Mouse (Mus musculus): Measurements from ENCODE around the gene Elp5. TPM values are rescaled to one million over a fixed set of nuclear protein-coding genes. Genes with fewer than 3 reads are reported as not detected.
A peak's percentile ranks its signal among the peaks of the same experiment; 100 is the strongest.

The Elp5 gene
- total RNA-seq, 2 experiments from 2014 or later = 88.5 to 93.9 TPM

DNA sequence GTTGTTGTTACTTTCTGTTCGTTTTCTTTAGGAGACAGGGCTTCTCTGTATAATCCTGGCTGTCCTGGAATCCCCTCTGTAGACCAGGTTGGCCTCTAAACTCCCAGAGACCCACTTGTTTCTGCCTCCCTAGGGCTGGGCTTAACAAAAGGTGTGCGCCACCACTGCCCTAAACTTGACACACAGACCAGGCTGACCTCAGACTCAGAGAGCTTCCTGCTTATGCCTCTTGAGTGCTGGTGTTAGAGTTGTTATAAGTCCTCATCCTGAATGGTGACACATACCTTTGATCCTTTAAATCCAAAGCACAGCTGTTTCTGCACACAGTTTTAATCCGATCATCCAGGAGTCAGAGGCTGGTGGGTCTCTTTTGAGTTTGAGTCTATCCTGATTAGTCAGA is 10.6 kb upstream of the Elp5 start:
- DNase-seq (ENCODE audit: low spot score in 2 of 2) = no peak

DNA sequence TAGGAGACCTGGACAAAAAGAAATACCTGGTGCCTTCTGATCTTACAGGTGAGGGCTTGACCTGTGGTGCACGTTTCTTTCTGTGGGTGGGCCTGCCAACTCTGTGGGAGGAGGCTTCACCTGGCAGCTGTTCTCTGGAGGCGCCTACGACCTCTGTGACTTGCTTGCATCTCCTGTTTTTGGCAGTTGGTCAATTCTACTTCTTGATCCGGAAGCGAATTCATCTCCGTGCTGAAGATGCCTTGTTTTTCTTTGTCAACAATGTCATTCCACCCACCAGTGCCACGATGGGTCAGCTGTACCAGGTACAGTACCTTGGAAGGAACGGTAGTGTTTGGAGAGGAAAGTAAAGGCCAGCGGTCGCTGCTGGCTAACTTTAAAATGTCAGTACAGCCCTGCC is 10.1 kb upstream of the Elp5 start:
- no peak for DNase-seq (ENCODE audit: low spot score in 2 of 2)

DNA sequence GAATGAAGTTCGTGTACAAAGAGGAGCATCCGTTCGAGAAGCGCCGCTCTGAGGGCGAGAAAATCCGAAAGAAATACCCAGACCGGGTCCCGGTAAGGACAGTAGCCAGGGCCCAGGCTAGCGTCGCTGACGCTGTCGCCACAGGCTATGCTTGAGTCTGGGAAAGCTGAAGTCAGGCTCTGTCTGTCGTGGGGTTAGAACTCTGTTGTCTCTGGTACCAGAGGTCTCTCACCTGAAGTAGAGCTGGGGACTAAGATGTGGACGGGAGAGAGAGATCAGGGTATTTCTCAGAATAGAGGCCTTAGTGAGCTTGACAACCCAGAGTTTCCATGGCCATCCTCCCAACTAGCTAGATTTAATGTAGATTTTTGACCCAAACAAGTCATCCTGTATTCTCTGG is 9.4 kb upstream of the Elp5 start:
- no peak for DNase-seq (ENCODE audit: low spot score in 2 of 2)

DNA sequence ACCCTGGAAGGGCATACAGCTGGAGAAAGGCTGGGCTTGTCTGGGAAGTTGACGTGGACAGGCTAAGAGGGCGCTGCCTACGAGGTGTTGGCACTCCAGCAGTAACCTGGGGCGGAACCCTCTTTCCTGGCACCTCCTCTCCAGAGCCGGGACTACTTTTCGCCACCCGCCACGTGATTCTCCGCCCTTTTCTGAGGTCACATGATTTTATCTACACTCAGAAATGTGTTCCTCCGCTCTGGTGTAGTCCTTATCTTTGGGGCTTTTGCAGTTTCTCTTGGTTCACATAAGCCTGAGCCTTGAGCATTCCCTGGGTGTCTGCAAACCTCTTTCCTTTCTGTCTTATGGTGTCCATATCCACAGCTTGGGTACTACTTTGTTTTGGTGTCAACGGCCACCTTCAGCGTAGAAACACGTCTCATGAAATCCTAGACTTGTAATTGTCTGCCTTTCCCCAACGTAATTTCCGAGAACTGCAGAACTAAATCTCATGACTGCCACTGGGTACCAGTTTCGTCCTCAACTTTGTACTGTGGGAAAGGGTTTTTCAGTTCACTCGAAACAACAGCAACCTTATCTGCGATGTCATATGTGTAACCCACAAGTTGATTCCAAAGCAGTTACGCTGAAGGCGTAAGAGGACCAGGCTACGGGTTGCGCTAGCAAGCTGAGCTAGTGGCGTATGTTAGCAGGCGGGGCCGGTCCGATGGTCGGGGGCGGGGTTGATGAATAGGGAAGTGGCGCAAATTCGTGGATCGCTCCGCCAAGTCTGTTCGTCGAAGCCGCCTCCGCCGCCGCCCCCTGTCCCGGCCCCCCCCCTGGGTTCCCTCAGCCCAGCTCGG is 8.8 kb upstream of the Elp5 start, which contains the start of gene Gabarap:
Gene Gabarap (plus strand): TSS at position 294 of the 842 bp plus-strand sequence.
- DNase-seq (ENCODE audit: low spot score in 2 of 2) = peak; percentile 97 to 98

DNA sequence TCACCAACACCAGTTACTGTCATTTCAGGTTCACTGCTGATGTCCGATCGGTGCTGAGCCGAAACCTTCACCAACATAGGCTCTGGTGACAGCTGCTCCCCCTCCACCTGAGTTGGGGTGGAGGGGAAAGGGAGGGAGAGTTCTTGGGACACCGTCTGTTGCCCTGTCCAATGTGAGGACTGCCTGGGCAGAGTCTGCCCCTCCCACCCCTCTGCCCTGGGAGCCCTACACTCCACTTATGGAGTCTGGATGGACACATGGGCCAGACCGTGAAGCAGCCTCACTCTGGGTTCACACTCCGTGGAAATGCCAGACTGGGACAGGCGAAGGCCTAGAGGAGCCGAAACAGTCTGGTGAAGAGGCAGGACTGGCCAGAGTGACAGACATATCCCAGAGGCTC is 7.6 kb upstream of the Elp5 start:
- no peak for DNase-seq (ENCODE audit: low spot score in 2 of 2)

DNA sequence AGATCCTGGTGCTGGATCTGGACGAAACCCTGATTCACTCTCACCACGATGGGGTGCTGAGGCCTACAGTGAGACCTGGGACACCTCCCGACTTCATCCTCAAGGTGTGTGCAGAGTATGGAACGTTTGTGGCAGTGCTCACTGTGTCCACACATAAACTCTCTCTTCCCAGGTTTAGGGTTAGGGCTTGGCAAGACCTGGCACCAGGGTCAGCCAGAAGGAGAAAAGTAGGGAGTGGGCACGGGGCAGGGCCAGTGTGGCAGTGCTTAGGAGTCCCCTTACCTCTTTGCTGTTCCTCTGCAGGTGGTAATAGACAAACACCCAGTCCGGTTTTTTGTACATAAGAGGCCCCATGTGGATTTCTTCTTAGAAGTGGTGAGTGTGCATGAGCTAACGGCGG is 2.1 kb upstream of the Elp5 start:
- no peak for DNase-seq (ENCODE audit: low spot score in 2 of 2)

DNA sequence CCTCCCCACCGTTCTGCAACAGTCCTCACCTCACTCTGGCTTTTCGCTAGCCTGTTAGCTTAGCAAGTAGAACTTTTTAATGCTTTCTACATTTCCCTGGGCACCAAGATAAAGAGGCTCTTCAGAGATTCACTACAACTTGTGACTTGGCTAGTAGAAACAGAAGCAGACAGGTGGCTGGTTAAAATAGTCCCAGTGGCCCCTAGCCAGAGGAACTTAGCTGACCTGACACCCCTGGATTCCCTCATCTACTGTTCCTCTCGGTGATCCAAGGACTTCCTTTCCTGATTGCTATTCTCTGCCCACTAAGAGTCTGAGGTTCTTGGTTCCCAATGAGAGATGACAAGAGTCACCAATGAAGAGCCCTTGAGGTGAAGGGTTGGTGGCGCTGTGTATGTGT is 1.1 kb upstream of the Elp5 start:
- no peak for DNase-seq (ENCODE audit: low spot score in 2 of 2)

DNA sequence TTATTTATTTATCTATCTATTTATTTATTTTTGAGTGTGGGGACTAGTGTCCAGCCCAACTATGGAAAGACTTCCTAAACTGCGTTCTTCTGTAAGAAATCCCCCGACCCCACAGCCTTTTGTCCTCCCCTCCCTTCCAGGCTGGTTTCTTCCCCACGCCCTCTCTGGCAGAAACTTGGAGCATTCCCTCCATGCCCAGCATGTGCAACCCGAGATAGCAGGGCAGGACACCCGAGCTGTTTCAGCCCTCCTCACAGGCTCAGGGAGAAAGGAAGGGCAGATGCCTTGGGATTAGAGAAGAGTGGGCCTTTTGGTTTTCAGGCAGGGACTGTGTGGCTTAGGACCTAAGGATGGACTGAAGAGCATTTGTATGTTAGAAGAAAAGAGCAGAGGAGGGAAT is 560 bp upstream of the Elp5 start:
- DNase-seq (ENCODE audit: low spot score in 2 of 2) = no peak

DNA sequence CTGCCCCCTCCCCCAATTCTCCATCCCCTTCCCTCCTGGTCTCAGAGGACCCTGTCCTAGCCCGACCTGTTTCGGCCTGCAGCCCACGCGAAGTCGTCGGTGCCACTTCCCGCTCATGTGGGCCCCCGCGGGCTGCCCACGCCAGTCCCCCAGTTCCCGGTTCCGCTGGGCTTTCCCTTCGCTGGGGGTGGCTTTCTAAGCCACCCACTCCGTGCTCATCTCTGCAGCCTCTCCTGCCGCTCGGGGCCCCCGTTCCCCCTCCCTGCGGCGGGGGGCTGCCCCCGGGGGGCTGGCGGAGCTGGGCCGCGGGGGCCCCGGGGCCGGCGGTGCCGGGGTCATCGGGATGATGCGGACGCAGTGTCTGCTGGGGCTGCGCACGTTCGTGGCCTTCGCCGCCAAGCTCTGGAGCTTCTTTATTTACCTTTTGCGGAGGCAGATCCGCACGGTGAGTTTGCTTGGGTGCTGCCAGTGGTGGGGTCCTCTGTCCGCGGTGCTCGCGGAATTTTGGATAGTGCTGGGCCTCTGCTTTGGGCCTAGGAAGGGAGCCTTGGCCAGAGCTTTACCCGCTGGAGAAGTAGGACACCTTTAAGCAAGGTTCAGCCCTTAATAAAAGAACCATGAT is 1.1 kb downstream of the Elp5 start, which contains the start of gene Ctdnep1:
Gene Ctdnep1 (plus strand): TSS at position 16 of the 622 bp plus-strand sequence.
- DNase-seq (ENCODE audit: low spot score in 2 of 2) = no peak

DNA sequence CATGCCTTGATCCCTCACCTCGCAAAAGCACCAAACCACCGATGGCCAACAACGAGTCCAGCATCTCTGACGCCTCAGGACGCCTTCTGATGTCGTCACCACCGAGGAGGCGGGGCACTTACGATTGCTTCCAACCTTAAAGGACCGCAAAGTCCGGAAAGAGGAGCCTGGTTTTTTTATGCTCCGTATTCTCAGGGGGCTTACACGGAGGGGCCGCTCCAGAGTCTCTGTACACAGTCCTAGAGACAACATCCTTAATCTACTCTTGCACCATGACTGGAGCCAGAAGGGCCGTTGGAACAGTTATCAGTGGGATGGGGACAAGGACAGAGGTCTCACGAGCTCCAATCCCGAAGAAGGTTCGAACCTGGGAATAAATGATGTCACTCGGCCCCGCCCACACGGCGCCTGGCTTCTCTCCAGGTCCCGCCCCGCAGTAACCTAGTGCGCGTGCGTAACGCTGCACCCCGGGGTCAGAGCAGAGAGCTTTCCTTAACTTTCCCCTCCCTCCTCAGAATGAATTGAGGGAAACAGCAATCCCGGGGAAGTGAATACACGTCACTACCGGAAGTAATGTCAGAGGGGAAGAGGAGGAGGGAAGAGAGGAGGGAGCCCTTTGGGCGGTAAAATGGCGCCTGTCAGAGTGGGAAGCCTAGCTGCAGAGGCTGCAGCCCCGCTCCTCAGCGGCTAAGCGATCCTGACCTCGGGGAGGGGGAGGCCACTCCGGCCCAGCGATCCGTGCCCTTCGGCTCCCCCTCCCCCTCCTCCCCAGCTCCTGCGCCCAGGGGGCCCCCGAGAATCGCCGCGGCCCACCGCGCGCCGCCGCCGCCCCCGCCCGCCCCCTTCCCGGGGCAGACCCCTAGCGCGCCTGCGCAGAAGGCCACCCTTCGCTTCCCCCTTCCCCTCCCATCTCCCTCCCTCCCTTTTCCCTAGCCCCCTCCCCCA is 1.8 kb downstream of the Elp5 start:
- peak; percentile 100 for DNase-seq (ENCODE audit: low spot score in 2 of 2)

DNA sequence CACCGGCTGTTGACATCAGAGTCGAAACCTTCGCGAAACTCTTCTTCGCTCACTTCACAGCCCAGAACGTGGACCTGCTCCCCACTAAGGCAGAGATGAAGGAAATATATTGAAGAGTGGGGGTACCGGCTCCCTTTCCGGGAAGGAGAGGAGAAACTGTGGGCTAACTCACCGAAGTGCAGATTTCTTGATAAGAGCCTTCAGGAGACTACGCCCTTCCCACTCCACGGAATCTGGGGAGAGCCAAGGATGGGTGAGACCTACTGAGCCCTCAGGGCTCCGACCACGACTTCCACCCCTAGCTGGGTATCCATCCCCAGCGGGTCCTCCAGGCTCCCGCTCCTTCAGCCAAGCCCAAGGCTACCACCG is 2.5 kb downstream of the Elp5 start:
- DNase-seq (ENCODE audit: low spot score in 2 of 2) = no peak

DNA sequence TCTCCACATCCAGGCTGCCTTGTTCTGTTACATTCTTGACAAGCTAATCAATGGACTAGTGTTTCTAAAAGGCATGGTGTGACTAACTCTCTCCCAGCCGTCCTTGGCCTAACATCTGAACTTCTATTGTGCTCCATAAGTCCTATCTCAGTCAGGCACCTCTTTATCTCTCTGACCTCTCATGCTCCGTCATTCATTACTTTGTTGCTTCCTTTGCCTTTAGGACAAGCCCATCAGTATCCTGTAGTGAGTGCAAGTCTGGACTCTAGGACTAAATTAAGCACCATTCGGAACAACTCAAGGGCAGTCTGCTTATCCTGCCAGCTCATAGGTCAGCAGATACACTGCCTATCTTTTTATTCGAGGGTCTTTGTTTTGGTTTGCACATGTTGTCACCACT is 6.0 kb downstream of the Elp5 start:
- no peak for DNase-seq (ENCODE audit: low spot score in 2 of 2)

DNA sequence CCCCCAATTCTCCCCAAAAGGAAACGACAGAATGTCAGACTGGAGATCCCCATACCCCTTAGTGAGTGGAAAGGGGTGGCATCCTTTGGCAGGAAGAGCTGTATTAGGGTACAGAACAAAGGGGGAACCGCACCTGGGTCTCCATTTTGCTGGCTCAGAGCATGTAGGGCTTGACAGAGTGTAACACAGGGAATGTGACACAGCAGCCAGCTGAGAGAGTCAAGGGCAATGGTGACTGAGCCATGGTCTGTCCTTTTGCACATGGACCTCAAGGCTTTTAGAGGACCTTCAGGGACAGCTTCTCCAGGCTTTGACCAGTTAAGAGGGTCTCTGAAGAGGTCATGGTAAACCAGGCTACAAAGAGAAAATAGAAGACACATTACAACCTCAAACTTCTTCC is 7.4 kb downstream of the Elp5 start:
- no peak for DNase-seq (ENCODE audit: low spot score in 2 of 2)

DNA sequence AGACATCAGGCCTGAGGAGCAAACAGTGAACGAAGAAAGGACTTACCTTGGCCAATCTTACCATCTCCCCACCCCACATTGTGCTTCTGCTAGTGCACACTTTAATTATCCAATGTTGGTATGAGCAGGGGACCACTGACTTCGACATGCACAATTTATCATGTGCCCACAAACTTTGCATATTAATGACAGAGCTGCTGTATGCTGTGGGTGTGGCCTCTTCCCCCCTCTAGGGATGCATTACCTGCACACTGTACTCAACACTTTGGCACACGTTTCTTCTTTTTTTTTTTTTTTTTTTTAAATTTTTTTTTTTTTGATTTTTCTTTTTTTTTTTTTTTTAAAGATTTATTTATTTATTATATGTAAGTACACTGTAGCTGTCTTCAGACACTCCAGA is 11.5 kb downstream of the Elp5 start:
- DNase-seq (ENCODE audit: low spot score in 2 of 2) = no peak

DNA sequence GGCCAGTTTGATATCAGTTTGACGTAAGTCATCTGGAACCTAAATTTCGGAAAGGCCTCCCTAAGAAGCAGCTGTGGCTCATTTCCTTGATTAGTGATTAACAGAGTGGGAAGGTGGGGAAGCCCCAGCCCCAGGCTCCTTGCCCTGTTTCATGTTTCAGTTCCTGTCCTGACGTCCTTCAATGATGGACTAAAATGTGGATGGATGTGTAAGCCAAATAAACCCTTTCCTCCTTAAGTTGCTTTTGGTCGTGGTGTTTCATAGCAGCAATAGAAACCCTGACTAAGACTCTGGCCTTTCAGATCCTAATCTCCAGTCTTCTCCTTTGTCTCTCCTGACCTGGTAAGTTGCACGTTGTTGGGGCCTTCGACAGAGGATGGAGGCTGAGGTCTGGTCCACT is 12.1 kb downstream of the Elp5 start:
- DNase-seq (ENCODE audit: low spot score in 2 of 2) = no peak

DNA sequence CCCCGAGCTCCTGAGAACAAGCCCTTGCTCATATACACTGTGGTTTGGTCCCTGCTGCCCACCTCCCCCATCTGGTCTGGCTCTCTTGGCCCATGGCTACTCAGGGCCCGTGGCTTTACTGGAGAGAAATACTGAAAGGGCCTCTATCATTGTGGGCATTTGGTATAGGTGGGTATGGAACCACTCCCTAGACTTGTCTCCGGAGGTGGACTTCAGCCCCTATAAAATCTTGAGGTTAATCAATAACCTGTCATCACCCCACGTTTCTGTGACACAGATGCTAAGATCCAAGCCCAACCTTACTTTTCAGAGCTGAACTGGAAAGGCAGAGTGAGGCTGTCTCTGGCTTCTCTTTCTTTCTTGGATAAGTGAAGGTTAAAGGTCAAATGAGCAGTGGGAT is 13.5 kb downstream of the Elp5 start:
- no peak for DNase-seq (ENCODE audit: low spot score in 2 of 2)

DNA sequence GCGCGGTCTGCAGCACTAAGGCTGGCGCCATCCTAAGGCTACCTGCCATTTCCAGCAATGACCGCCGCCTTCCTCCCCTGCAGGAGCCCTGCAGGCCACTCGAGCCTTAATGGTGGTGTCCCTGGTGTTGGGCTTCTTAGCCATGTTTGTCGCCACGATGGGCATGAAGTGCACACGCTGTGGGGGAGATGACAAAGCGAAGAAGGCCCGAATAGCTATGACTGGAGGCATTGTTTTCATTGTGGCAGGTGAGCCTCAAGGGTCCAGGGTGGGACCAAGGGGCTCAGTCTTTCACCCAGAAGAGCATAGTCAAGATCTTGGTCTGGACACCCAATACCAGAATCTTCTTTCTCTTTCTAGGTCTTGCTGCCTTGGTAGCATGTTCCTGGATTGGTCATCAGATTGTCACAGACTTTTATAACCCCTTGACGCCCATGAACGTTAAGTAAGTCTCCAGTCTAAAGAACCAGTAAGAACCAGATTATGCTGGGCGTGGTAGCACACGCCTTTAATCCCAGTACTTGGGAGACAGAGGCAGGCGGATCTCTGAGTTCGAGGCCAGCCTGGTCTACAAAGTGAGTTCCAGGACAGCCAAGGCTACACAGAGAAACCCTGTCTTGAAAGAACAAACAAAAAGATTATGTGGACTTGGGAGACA is 15.3 kb downstream of the Elp5 start:
- no peak for DNase-seq (ENCODE audit: low spot score in 2 of 2)

DNA sequence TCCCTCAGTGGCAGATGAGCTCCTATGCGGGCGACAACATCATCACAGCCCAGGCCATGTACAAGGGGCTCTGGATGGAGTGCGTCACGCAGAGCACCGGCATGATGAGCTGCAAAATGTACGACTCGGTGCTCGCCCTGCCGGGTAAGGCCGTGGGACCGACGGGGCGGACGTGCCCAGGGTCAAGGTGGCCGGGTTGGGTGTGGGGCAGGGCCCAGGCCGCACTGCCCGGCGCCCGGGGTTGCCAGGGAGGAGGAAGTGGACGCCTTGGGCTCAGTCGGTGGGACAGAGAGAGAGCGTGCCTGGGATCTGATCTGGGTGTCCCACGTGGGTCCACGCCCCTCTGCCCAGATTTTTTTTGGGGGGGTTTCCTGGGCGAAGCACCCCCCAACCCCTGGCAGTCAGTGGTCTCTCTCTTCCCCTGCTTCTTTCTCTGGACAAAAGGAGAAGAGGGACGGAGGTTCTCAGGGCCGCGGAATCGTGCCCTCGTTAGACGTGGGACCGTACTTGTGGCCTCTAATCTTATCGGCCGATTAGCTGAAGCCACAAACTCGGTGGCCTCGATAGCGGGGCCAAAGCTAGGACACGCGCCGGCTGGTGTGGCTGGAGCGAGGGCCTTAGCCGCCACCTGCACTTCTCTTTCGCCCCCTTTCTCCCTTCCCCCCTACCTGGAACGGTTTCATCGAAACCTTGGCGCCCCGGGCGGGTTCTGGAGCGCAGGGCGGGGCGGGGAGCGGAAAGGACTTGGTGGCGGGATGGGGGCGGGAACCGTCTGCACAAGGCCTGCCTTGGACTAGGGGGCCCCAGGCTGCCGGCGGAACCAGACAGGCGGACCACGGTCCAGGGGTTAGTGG is 16.1 kb downstream of the Elp5 start:
- no peak for DNase-seq (ENCODE audit: low spot score in 2 of 2)

DNA sequence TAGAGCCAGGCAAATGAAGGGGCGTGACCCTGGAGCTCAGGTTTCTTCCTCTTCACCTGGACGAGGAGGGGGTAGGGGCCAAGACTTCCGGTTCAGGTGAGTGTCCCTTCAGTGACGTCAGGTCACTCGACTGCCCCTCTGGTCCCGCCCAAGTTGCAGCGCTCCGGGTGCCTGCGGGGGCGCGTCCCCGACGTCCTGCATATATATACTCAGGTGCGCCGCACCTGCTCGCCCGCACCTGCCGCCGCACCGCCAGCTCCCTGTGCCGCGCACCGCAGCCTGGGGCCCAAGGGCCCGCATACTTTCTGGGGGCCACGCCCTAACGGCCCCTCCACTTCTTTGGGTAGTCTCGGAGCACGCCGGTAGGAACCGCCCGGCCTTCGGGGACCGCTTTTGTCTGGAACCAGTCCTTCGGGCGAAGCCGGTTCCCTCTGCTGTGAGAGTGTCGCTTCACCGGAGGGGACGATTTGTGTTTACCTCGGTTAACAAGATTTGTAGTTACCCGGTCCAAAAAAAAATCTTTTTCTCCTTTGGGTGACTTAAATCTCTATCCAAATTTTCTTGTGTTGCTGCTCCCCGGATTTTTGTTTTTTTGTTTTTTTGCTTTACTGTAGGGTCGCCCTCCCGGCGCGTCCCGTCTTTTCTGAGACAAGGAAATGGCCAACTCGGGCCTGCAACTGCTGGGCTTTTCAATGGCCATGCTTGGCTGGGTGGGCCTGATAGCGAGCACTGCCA is 16.9 kb downstream of the Elp5 start:
- DNase-seq (ENCODE audit: low spot score in 2 of 2) = no peak

All from layer of hippocampus, postnatal 14 days (tissue).